Mouse (Mus musculus): ENCODE measurements around the gene Ripor3.

DNA sequence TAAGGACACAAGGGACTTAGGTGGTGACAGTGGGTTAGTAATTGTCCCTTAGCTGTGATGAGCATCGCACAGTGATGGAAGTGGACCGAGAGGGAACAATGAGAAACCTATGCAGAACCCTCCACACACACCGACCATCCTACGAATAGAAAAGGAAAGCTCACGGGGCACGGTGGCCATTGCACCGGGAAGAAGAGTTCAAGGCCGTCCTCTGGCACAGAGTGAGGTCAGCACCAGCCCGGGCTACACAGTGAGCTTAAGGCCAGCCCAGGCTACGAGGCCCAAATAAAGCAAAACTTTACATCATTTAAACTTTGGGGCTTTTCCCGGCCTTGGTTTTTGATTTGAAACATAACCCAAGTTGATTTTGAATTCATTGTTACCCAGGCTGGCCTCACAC is 43.7 kb upstream of the Ripor3 start:
- no peak for TF ChIP-seq CTCF (IDR thresholded peaks at IDR 0.05; ENCODE audit: extremely low read depth, insufficient read depth, insufficient read length, insufficient replicate concordance)
- no peak for TF ChIP-seq POLR2A (IDR thresholded peaks at IDR 0.05; ENCODE audit: low read depth, low read length)

Measured in spleen, adult 2 months (tissue).